Mouse (Mus musculus) activated CD4-positive, CD25-positive, alpha-beta regulatory T cell, adult 4 months (primary cell): ENCODE results near the gene Lrmda. TPM values are rescaled to one million over a fixed set of nuclear protein-coding genes. Genes with fewer than 3 reads are reported as not detected.

Experiments
- ATAC-seq: one replicate; pipeline ENCODE4 v1.8.0; 2017
- polyA plus RNA-seq, 2 experiments: library from polyadenylated mRNA; unstranded; fragments of 100-300 nt; shearing (Covaris generic); gene quantifications; one replicate each; pipeline ENCODE4 v1.2.1; 2017

Lrmda gene
- polyA plus RNA-seq, 2 experiments from 2014 or later = not detected

DNA sequence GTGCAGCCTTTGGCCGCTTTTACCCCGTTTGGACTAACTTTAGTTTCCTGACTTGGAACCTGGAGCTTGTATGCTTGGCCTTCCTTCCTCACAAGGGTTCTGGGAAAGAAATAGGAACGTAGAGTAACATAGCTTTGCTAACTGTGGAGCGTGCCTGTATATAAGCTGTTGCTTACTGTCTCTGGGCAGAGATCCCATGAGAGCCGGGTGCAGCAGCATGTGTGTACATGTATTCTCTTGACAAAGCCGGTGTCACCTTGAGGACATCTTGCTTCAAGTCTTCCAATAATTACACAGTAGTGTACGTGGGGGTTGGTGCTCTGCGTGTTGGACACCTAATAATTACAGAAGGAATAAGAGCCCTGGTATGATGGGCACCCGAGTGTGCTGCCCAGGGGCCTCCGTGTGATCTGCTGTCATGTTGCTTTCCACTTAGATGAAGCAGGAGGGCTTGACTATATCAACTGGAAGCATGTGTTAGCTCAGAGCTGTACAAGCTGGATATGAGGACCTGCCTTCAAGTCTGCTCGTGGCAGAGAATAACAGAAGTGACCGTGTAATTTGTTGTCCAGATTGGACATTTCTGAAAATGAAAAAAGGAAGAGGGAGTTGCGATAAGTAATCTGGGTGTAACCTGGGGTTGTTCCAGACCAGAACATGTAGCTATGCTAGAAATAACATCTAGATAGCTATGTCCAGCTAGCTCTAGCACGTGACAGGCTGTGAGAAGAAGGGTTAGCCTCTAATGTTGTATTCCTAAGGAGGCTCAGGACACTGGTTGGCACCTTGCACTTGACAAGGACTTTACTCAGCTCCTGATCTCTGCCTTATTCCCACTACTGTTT lies 82.7 kb downstream of the Lrmda start:
- ATAC-seq = no peak

- ATAC-seq = no peak
Observed at GRCm38 (mm10) chr14:22105855-22106254, 86.3 kb downstream of the Lrmda start.

DNA sequence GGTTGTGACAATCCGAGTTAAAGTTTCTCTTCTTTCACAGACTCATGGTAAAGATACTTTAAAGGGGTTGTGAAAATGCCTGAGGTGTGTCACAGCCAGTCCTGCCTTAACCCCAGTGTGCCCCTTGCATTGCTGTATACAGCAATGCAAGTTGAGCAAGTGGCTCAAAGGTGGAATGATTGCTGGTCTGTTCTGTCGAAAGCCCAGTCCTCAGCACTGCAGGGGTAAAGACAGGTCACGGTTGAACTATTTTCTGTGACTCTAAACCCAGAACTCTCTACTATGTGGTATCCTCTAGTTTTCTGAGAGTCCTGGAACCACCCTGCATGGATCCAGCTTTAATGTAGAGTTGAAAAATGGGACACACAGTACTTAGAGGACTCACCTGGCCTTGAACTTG lies 87.3 kb downstream of the Lrmda start:
- ATAC-seq = no peak

- ATAC-seq = no peak
Observed at GRCm38 (mm10) chr14:22109423-22109822, 89.9 kb downstream of the Lrmda start.

DNA sequence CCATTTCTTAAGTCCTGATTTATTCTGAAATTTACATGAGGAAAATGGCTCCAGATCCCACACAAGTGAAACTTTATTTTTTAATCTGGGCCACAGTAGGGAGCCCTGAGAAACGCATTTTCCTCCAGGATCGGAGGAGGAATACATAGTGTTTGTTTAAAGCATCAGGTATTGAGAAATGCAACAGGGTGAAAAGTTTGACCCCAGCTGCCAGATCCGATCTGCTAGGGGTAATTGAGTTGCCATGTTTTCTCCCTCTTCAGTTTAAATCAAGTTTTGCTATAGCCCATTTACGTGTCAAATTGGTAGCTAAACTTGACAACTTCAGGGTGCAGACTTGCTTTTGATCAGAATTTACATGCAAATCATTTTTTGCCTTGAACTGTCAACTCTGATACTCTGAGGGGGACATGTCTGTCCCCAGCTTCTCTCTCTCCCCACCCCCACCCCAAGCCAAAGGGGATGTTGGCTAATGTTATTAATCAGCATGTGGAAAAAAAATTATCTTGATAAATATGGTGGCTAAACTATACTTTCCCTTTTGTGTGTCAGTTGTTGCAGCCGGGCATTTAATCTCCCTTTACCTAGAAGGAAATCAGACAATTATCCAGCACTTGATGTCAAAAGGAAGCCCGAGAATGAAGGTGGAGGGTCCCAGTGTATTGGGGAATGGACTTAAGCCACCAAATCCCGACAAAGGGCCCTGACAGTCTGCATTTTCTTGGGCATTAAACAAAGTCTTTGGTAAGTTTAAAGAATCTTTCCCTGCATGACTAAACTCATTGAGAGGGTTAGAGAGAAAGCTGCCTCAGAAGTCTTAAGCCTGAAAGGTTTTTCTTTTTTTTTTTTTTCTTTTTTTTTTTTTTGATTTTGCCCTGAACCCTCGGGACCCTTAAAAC lies 94.2 kb downstream of the Lrmda start:
- ATAC-seq = no peak

- no peak for ATAC-seq
Observed at GRCm38 (mm10) chr14:22114651-22115351, 95.3 kb downstream of the Lrmda start.

DNA sequence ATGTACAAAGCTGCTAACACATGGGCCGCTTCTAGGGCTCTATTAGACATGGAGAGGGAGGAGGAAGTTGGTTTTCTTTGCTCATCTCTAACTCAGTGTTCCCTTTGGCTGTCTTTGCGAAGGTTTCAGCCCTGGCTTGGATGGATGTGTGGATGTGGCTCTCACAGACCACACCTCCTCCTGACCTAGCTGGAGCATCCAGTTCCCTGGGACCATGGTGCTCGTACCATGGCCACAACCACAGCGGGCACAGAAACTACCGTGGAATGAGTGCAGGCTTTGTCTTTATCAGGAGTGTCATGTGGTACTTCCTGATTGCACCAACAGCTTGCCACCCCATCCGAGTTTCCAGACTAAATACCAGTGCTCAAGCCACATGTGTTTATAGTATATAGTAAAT lies 98.6 kb downstream of the Lrmda start:
- no peak for ATAC-seq

GRCm38 (mm10) chr14:22118512-22118911 lies 99.0 kb downstream of the Lrmda start:
- no peak for ATAC-seq

DNA sequence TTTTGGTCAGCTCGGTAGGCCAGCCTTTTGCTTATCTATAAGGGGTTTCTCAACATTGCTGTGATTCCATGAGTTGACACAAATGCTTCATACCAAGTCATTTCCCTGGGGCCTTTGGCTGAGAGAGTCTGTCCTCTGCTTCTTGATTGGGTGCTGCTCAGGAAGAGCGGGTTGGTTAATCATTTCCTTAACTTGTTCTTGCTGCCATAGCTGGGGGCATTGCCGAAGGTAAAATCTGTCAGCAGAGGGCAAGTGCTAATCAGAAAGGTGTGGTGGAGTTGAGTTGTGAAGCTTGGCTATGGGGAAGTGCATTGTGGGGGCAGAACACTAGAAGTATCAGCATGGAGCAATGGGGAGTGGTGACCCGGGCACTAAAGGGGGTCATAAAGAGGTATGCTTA lies 106.8 kb downstream of the Lrmda start:
- ATAC-seq = no peak

GRCm38 (mm10) chr14:22126859-22127258 lies 107.3 kb downstream of the Lrmda start:
- no peak for ATAC-seq

GRCm38 (mm10) chr14:22130950-22131585 lies 111.6 kb downstream of the Lrmda start:
- no peak for ATAC-seq

DNA sequence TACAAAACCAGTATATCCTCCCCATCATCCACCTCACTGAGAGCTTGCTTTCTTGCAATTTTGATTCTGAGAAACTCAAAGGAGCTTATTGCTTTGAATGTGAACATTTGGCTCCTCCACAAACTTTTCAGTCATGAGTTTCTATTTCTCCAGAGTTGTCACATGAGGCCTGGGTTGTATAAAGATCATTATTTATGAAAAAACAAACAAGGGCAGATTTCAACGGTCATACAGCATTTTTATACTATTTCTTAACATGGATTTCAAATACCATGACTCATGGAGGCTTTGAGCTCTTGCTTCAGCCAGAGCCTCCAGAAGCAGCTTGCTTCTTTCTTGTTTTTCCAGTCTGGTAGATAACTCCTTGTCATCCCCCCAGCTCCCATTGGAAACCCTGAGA lies 119.8 kb downstream of the Lrmda start:
- ATAC-seq = no peak

DNA sequence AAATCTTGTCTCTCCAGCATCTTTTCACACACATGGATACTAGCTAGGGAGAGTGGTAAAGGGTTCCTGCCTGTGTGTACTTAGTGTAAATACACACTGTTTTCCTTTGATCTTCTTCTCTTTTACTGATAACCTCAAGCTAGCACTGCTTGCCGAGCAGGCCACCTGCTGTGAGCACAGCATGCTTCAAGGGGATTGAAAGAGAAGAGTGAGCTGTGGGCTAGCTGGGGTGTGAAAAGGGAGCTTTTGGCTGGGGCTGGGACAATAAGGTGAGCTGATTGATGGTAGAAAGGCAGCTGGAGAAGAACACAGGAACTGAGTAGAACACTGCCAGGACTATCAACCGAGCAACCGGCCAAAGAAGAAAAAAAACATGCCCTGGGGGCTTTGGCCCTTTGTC lies 124.5 kb downstream of the Lrmda start:
- no peak for ATAC-seq

DNA sequence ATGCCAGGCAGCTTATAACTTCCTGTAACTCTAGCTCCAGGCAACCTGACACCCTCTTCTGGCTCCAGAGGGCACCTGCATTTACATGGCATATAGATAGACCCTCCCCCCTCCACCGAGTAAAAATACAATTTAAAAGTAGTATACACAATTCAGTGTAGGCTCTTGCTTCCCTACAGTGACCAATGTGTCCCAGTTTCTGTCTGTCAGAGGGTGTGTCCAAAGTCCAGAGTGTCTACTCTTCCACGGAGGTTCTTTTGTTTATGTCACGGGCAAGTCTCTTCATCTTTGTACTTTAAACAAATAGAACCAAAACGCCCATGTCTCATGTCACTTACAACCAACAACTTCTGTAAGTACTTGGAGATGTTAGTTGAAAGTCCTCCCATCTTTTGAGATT lies 126.4 kb downstream of the Lrmda start:
- no peak for ATAC-seq

DNA sequence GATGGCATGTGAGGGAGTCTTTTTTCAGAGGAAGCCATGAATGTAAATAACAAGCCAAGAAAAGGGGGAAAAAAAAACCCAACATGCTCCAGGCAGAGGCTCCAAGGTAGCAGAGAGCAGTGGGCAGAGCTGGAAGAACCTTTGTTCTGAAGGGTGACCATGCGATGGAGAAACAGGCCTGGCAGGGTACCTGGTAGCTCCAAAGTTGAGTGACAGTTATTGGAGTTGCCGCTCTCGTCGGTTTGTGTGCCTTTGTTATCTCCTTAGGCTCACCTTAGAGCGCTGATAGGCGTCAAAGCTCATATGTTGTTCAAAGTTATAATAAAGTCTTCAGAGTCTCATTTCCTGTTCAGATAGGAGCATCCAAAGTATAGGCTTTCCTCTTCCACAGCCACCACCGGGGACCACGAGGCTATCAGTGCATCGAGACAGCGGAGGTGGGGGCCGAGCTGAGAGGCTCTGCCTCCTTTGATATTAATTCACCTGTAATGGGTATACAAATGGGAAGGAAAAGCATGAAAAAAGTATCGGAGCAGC lies 127.1 kb downstream of the Lrmda start:
- no peak for ATAC-seq

DNA sequence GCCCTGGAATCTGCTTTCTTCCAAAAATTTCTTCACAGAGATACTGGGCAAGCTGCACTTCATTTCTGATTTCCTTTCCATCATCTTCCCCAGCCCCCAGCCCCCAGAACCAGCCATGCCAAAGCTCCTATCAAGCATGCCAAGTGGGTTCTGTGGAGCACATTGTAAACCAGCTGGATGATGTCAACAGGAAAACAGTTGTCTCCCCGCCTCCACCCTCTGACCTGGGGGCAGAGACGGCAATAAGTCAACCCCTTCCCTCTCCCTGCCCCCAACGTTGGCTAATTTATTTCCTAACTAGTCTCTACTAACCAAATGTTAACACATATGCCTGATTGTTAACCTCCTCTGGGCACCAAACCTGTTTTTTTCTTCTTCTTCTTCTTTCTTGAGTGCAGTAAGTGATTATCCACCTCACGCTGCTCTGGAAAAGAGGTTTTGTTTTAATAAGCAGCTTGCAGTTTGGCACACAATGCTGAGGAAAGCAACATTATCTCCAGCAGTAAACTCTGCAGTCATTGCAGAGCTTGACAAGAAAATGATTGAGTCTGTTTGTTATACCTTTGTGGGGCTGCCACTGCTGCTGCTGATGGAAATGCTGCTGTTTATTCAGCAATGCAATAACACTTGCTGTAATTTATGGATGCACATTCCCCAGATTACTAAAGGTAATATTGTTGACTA lies 128.0 kb downstream of the Lrmda start:
- ATAC-seq = no peak

DNA sequence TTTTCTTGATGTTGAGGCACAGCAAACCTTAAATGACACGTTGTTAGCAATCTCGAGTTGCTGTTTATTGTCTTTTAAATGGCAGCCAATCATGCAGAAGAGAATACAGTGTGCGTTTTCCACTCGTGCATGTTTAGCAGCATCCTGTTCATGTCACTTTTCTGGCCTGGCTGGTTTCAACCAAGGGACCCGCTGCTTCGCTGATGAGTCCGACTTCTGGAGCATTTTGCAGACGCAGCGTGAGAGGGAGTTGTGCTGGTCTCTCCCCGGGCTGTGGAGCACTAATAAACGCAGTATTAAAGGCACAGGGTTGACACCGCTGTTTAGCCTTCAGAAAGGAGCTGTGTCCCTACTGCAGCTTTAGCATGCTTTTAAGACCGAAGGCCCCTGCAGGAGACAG lies 133.2 kb downstream of the Lrmda start:
- ATAC-seq = no peak

- ATAC-seq = no peak
Observed at GRCm38 (mm10) chr14:22154096-22154495, 134.6 kb downstream of the Lrmda start.

GRCm38 (mm10) chr14:22155034-22155433 lies 135.5 kb downstream of the Lrmda start:
- ATAC-seq = no peak

DNA sequence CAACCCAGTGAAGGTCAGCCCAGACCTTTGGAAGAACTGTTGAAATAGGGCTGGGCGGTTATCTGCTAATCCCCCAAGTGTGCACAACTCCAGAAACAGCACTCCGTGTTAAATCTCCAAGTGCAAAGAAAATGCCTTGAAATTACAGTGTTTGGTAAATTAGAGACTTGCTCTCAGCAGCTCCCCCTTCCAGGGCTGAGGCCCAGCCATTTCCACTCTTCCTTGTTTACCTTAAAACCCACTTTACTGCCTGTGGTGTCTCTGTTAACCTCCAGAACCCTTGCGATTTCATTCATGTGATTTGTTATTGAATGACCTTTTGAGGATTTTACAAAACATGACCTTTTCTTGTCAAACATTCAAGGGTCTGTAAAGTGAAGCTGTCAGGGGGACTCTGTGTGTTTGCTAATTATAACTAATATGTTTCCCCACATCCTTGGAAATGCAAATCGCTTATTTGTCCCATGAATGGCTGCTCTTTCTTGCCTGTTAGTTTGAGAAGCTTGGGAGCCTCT lies 136.1 kb downstream of the Lrmda start:
- ATAC-seq = no peak

DNA sequence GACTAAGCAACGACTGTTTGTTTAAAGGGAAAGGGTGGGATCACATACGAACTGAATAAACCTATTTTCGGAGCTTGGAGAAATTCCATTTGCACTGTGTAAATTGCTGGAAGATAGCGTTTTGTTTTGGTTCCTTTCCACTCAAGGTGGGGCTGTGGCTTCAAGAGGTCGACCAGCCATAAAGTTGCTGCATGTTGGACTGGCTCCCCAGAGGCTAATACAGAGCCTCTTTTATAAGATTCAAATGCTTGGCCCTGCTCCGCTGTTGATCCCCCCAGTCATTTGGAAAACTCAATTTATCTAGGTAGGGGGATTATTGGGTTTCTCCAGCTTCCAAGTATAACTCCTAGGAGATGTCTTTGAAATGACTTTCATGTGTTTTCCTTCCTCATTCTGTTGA lies 137.5 kb downstream of the Lrmda start:
- ATAC-seq = no peak

DNA sequence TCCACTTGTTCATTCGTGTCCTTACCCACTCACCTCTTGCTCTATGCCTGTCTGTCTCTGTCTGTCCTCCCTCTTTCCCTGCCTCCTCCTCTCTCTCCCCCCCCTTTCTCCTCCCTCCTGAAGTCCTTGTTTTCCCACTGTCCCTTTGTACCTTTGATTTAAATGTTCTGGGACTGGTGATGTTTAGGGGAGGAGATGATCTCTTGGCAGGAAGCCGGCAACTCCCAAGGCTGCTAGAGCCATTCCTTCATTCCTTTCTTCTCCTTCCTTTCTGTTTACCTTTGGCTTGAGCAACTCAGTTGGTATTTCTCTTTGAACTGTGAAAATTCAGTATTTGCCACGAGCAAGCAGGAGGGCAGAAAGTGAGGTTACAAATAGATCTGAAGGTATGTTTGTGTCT lies 141.9 kb downstream of the Lrmda start:
- no peak for ATAC-seq
